Mouse (Mus musculus): ENCODE data around the gene Esm1. TPM values are rescaled to one million over a fixed set of nuclear protein-coding genes. Genes with fewer than 3 reads are reported as not detected.

Esm1 gene
- 0.63 and 1.2 TPM in 2 replicates for polyA plus RNA-seq (2015; fragmentation: Nextera tagmentation; extraction: Ambion mirVana)

GRCm38 (mm10) chr13:113209624-113210023, at the start of gene Esm1:
Esm1 (plus strand) TSS chr13:113209659.

GRCm38 (mm10) chr13:113225811-113226210, 16.4 kb downstream of the Esm1 start, which contains the start of gene Gzmk:
Gzmk (minus strand) TSS chr13:113225908.

Other genes with a start within 250 kb of the Esm1 start
- 0.37 and 0.43 TPM in 2 replicates for gene Ccno, start 221.9 kb upstream of the Esm1 start, polyA plus RNA-seq (2015; fragmentation: Nextera tagmentation; extraction: Ambion mirVana)
- gene Mcidas, start 215.8 kb upstream of the Esm1 start, polyA plus RNA-seq (2015; fragmentation: Nextera tagmentation; extraction: Ambion mirVana) = 0.22 and 0.31 TPM in 2 replicates
- gene Cdc20b, start 174.5 kb upstream of the Esm1 start, polyA plus RNA-seq (2015; fragmentation: Nextera tagmentation; extraction: Ambion mirVana) = not detected in 2 replicates
- gene Gpx8, start 163.2 kb upstream of the Esm1 start, polyA plus RNA-seq (2015; fragmentation: Nextera tagmentation; extraction: Ambion mirVana) = 171 and 196 TPM in 2 replicates
- not detected in 2 replicates for gene Gzma, start 108.7 kb upstream of the Esm1 start, polyA plus RNA-seq (2015; fragmentation: Nextera tagmentation; extraction: Ambion mirVana)
- 0.24 and 0.31 TPM in 2 replicates for gene Gzmk, start 16.2 kb downstream of the Esm1 start, polyA plus RNA-seq (2015; fragmentation: Nextera tagmentation; extraction: Ambion mirVana)
- 1.1 and 1.2 TPM in 2 replicates for gene BC067074, start 83.5 kb downstream of the Esm1 start, polyA plus RNA-seq (2015; fragmentation: Nextera tagmentation; extraction: Ambion mirVana)

All from urinary bladder, postnatal 0 days (tissue).